Mouse (Mus musculus) spleen, postnatal 36 days (tissue): ENCODE measurements around the gene Coro1a.

ENCODE experiments used
- DNase-seq, 2 experiments: peaks; one replicate each; pipeline ENCODE4 v3.0.0; 2022; ENCODE audit warnings: low spot score in 2 of 2, mixed read lengths in 1 of 2

The Coro1a gene

GRCm38 (mm10) chr7:126708175-126708952 is 777 bp upstream of the Coro1a start:
- DNase-seq, result no peak

DNA sequence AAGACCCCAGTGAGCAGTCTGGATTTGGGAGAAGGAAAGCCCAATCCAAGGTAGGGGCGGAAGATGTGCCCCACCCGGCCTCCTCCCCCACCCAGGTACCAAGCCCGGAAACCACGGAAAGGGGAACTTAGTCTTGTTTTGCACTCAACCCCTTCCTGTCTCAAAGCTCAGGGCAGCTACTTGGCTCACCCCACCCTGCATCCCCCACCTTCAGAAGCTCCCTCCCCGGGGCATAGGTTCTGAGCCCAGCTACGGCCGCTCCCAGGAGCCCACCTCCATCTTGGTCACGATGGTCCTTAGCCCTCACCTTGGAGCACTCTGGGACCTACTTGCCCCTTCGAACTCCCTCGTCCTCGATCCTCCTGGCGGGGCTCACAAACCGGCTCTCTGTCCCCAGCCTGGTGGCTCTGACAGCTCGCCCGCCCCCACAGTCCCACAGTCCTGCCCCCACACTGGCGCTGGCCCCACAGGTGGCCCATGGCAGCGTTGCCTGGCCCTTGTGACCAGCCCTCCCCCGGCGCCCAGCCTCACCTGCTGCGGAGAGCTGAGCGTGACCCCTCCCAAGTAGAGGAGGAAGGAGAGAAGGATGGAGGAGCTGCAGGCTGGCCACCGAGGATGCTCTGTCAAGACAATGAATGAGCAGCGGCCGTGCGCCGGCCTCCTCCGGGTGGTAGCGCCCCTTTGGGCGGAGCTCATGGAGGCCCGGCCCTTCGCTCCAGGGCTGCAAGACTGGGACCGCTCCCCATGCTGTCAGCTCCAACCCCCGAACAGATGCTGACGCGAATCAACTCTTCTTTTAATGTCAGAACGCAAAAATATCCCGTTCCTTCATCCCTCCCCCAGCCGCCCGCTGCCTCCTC is 3.2 kb downstream of the Coro1a start:
- peak; percentile 94 to 95 for DNase-seq

GRCm38 (mm10) chr7:126703757-126704077 is 3.9 kb downstream of the Coro1a start:
- DNase-seq, result peak; percentile 48 to 57

GRCm38 (mm10) chr7:126702861-126703756 is 4.5 kb downstream of the Coro1a start:
- peak; percentile 72 to 76 for DNase-seq

GRCm38 (mm10) chr7:126702358-126702757 is 5.2 kb downstream of the Coro1a start:
- DNase-seq, result peak; percentile 88 to 90

DNA sequence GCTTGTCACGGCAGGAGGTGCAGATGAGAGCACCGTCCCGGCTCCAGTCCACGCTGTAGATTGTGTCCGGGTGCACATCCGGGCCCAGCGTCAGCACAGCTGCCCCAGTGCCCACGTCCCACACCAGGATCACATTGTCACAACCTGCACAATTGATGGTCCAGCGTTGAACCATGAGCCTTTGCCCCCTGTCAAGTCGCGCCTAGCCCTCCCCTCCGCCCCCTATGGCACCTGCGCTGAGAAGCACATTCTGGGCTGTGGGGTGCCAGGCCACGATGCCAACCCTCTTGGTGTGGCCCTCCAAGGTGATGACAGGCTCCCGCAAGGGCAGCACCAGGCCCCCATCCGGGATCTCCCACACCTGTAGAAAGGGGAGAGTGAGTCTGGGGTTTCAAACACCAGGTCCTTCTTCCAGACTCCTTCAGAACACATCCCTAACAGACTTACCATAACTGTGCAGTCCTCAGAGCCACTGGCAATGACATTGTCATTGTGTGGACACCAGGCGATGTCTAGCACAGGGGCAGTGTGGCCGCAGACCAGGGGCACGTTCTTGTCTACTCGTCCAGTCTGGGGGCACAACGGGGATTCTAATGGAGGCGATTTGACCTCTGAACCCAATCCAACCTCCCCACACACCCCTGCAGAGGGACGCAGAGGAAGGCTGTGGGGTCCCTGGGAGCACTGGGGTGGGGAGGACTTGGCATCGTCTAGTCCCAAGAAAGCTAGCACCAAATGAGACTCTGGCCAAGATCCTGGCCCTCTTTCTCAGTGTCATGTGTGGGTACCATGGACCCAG is 5.8 kb downstream of the Coro1a start:
- no peak for DNase-seq

- DNase-seq, result peak; percentile 89 to 93
Measured at GRCm38 (mm10) chr7:126701070-126701469, 6.5 kb downstream of the Coro1a start.

DNA sequence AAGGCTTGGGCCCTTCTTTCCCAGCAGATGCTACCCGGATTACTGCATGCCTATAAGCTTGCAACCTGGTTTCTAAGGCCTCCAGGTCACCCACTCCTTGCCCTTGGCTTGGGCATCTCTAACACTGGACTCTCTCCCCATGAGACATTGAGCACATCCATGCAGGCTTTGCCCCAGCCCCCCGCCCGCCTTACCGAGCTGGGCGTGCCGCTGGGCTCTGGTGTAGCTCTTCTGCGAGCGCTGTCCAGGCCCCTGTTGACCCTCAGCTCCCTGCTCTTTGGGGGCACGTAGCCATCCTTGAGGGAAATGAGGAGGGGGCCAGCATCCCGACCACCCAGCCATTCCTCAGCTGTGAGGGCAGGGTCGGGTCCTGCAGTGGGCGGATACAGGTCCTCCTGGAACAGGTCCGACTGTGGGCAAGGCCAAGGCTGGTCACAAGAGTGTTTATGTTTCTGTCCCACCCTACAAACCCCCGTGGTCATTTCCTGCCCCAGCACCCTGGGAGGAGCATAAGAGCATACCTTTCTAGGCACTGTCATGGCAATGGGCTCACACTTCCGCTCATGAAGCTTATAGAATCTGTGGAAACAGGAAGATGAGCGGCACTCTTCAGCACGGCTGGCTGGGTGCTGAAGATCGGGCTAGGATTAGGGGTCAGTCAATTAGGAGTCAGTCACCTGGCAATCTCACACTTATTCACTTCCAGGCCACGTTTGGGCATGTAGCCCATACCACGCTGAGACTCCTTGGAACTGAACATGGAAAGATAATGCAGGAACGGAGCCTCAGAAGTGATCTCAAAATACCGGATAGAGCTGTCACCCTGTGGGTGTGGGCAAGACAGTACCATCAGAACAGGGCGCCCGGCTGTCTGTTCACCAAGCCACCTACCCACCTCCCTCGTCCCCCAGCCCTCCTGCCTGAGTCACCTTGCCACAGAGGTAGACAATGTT is 7.2 kb downstream of the Coro1a start:
- DNase-seq, result no peak

DNA sequence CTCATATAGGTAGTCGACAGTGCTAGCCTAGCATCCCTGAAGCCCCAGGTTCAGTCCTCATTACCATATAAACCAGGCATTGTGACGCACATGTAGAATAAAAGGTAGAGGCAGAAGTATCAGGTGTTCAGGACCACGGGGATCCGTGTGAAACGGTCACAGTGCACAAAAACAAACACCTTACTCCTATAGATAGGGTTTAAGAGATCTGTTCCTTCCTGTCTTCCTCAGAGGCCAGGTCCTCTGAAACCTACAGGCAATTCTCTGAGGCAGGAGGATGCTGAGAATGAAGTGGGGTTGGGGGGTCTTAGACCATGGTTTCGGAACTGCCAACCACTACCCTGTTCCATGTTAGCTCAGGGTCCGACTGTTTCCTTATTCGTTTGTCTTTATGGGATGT is 9.7 kb downstream of the Coro1a start:
- DNase-seq, result no peak

DNA sequence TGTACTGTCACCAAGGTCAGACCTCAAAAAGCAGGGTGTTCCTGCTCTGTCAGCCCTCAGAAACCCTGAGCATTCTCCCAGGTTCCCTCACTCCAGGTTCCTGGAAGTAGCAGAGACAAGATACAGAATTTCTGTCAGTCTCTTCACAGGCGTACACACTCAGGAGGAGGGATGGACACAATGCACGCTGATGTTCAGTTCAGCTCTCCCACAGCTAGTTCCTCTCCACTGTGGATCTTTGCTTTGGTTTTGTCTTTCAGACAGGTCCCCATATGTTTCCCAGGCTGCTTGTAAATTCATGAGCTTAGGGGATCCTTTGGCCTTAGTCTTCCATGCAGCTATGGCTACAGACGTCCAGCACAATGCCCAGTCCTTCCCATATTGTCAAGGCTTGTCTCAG is 10.7 kb downstream of the Coro1a start:
- DNase-seq, result no peak

DNA sequence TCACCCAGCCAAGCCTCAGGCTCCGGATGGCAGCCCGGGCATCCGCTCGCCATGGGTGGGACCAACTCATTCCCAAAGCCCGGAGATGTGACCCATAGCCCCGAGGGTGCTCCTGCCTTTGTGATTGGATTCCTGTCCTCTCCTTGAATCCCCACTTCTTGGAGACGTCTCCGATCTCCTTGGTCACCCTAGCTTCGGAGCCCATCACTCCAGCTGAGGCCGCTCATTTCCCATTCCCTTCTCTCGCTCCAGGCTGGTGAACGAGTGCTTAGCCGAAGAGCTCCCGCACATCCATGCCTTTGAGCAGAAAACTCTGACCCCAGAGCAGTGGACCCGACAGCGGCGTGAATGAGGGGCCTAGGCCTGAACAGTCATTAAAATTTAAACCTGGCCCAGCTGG is 11.3 kb downstream of the Coro1a start:
- no peak for DNase-seq

DNA sequence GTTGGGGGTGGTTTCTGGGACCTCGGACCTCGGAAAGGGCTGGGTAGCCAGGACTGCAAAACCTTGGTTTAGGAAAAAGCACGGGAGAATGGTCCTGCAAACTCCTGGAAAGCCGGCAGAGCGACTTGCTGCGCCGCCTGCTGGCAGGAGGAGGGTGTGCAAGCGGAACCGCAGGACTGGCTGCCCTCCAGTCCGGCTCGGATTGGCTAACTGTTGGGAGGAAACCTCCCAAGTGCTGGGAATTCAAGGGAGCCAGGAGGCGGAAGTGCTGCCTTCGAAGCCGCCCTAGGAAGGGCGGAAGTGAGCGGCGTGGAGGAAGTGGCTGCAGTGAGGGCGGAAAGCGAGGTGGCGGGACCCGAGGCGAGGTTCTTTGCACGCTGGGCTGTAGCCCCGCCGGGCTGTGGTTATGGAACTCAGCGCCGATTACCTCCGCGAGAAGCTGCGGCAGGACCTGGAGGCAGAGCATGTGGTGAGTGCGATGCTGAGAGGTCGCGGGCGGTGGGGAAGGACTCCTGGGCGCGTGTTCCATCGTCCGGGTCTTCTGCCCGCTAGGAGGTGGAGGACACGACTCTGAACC is 11.9 kb downstream of the Coro1a start, which contains the start of gene Slx1b:
Gene Slx1b (minus strand): TSS at position 154 of the 577 bp plus-strand sequence.
- DNase-seq, result peak; percentile 92 to 93

DNA sequence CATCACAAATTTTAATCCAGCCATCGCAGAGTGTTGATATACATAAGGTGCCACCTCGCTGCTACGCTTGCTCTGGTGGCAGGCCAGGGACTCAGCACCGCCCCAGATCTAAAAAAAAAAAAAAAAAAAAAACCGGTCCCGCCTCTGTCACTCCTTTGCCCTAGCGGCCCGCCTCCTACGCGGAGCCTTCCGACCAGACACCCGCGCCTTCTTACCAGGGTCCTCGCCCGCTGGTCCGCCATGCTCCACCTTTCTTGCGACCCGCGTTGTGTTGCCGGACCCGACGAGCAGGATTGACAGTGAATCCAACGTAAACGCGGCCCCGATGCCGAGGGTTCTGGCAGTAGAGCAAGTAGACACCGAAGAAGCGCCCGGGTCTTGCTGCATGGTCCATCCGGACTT is 12.4 kb downstream of the Coro1a start, which contains the start of gene Bola2:
Gene Bola2 (plus strand): TSS at position 192 of the 402 bp plus-strand sequence.
- peak; percentile 80 to 85 for DNase-seq

- no peak for DNase-seq
Measured at GRCm38 (mm10) chr7:126694441-126695051, 13.0 kb downstream of the Coro1a start.

- no peak for DNase-seq
Measured at GRCm38 (mm10) chr7:126693781-126694180, 13.8 kb downstream of the Coro1a start.

- peak; percentile 78 to 86 for DNase-seq
Measured at GRCm38 (mm10) chr7:126693256-126693655, 14.3 kb downstream of the Coro1a start.

- DNase-seq, result no peak
Measured at GRCm38 (mm10) chr7:126692426-126692825, 15.2 kb downstream of the Coro1a start.

DNA sequence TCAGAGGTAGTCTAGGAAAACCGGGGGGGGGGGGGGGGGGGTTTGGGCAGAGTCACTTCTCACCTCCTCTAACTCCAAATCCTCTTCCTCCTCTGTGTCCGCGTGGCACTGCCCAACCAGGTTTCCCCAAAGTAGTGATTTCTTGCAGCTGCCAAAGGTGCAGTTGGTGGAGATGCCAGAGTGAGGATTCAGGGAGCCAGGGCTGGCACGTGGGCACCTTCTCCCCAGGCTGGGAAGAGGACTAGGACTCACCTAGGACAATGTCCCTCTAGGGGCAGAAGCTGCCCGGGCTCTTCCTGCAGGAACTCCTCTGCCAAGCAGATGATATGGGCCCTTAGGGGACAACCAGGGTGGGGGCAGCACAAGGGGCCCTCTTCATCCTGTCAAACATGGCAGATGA is 15.9 kb downstream of the Coro1a start:
- DNase-seq, result no peak

DNA sequence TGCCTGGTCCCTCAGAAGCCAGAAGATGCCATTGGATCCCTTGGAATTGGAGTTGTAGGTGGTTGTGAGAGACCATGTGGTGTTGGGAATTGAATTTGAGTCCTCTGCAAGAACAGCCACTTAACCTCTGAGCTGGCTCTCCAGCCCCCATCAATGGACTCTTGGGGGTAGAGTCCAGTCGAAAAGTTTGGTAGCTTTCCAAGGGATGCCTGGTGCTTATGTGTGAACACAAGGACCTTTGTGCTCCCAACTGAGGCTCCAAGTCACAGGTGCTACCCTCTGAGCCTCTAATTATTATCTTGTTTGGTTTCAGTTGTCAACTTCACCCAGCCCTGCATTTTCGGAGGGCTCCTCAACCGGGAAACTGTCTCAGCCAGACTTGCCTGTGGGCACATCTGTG is 16.9 kb downstream of the Coro1a start:
- no peak for DNase-seq
